22 mouse cellular contexts compared by ENCODE assay signal in the genomic region with DNA sequence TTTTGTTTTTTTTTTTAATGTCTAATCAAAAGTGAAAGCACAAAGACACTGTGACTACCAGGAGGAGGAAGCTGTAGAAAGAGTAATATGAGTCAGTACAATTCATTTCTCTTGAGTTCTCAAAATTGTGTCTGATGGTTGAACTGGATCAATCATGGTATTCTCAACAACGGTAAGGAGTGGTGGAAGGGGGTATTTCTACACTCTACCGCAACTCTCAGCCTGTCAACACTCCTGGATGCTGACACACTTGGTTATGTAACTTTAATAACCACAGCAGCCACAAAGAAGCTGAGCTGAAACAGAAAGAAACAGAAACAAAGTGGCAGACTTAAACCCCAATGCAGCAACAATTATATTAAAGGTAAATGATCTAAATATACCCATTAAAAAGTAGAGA. TPM values are rescaled to one million over a fixed set of nuclear protein-coding genes. Genes with fewer than 3 reads are reported as not detected.
A peak's percentile ranks its signal among the peaks of the same experiment; 100 is the strongest.
DNase-seq lines count a peak whose midpoint lies in the region; ATAC-seq and TF ChIP-seq lines count a peak whose summit lies in the region.
"Had no signal": no experiment of that assay in that cellular context is flagged by ENCODE, and none has a peak within 500 bp of the region (broad histone marks: within the 10 kb centered on the region; RNA-seq: fewer than 3 reads in every experiment).

No protein-coding gene starts in this region.

- TF ChIP-seq CTCF in bone marrow macrophage, adult 2 months (IDR thresholded peaks at IDR 0.05; ENCODE audit: low read depth, low read length), result no peak
- TF ChIP-seq CTCF in small intestine, adult 2 months (IDR thresholded peaks at IDR 0.05; ENCODE audit: extremely low read depth, insufficient read length, insufficient replicate concordance, low read depth, low read length), result no peak
- TF ChIP-seq CTCF in forebrain, postnatal 0 days (IDR thresholded peaks at IDR 0.05; ENCODE audit: low read depth), result no peak

- no peak overlapping the region for H3K4me3 ChIP-seq in bone marrow macrophage, adult 2 months (ENCODE audit: insufficient read depth, low read length)
- H3K4me3 ChIP-seq in macrophage (ENCODE audit: inconsistent target), result no peak overlapping the region; the same call in 1 of the 2 replicates
- H3K4me3 ChIP-seq in small intestine, adult 2 months (ENCODE audit: low read depth, low read length), result no peak overlapping the region
- no peak overlapping the region for H3K4me3 ChIP-seq in forebrain, postnatal 0 days (ENCODE audit: low read depth, low read length)
- no peak overlapping the region for H3K4me3 ChIP-seq in hindbrain, embryonic 11.5 days (ENCODE audit: low read depth, low read length)
- H3K4me3 ChIP-seq: forebrain, embryonic 10.5 days; hindbrain, embryonic 15.5 days; limb, embryonic 13.5 days; liver, embryonic 13.5 days; midbrain, embryonic 12.5 days; stomach, embryonic 15.5 days had no signal

- peaks cover 32% of the 10 kb centered on the region for H3K4me1 ChIP-seq in bone marrow macrophage, adult 2 months (ENCODE audit: control insufficient read depth, insufficient read depth, low read length)
- H3K4me1 ChIP-seq in small intestine, adult 2 months (ENCODE audit: control insufficient read depth, insufficient read depth, insufficient read length, low read length), result no peaks in the 10 kb centered on the region
- no peaks in the 10 kb centered on the region for H3K4me1 ChIP-seq in forebrain, postnatal 0 days (ENCODE audit: insufficient read depth)
- no peaks in the 10 kb centered on the region for H3K4me1 ChIP-seq in hindbrain, embryonic 11.5 days (replicated peaks; ENCODE audit: control insufficient read depth, insufficient read depth, low read length)
- H3K4me1 ChIP-seq: forebrain, embryonic 10.5 days; hindbrain, embryonic 15.5 days; limb, embryonic 13.5 days; liver, embryonic 13.5 days; midbrain, embryonic 12.5 days; stomach, embryonic 15.5 days had no signal

- WGBS in macrophage (ENCODE audit: missing documents), result 0% methylated on average over 2 of the region's 2 CpGs
- WGBS in small intestine, adult 2 months, result 73% methylated on average over 2 of the region's 2 CpGs
- WGBS in forebrain, postnatal 0 days, result 82% methylated on average over 2 of the region's 2 CpGs
- 89% methylated on average over 2 of the region's 2 CpGs for WGBS in hindbrain, embryonic 11.5 days

- ATAC-seq in forebrain, postnatal 0 days, result no peak
- ATAC-seq in hindbrain, embryonic 11.5 days (ENCODE audit: low FRiP score), result no peak
- ATAC-seq in megakaryocyte-erythroid progenitor cell, adult 5-6 weeks (replicated peaks; ENCODE audit: low FRiP score, low TSS enrichment, poor library complexity, severe bottlenecking), result no peak
- ATAC-seq: intestine, embryonic 16.5 days had no signal

- no peaks in the 10 kb centered on the region for H3K36me3 ChIP-seq in macrophage (ENCODE audit: inconsistent target)
- H3K36me3 ChIP-seq in small intestine, adult 2 months (ENCODE audit: control insufficient read depth, insufficient read depth, low read length), result no peaks in the 10 kb centered on the region
- H3K36me3 ChIP-seq in forebrain, postnatal 0 days (ENCODE audit: insufficient read depth), result no peaks in the 10 kb centered on the region
- H3K36me3 ChIP-seq in hindbrain, embryonic 11.5 days (ENCODE audit: control insufficient read depth, insufficient read depth, low read length), result no peaks in the 10 kb centered on the region
- H3K36me3 ChIP-seq: forebrain, embryonic 10.5 days; hindbrain, embryonic 15.5 days; limb, embryonic 13.5 days; liver, embryonic 13.5 days; midbrain, embryonic 12.5 days; stomach, embryonic 15.5 days had no signal

- no peaks in the 10 kb centered on the region for H3K79me2 ChIP-seq in macrophage (ENCODE audit: inconsistent target)

- H3K9ac ChIP-seq in forebrain, postnatal 0 days, result no peak overlapping the region
- no peak overlapping the region for H3K9ac ChIP-seq in hindbrain, embryonic 11.5 days (ENCODE audit: low read depth, low read length)
- H3K9ac ChIP-seq: hindbrain, embryonic 15.5 days; limb, embryonic 13.5 days; liver, embryonic 13.5 days; lung, embryonic 14.5 days; midbrain, embryonic 12.5 days; stomach, embryonic 15.5 days had no signal

- no peaks in the 10 kb centered on the region for H3K9me3 ChIP-seq in forebrain, postnatal 0 days (ENCODE audit: low read length)
- H3K9me3 ChIP-seq in hindbrain, embryonic 11.5 days (ENCODE audit: control insufficient read depth, low read length), result no peaks in the 10 kb centered on the region
- H3K9me3 ChIP-seq: forebrain, embryonic 10.5 days; hindbrain, embryonic 15.5 days; limb, embryonic 13.5 days; liver, embryonic 13.5 days; midbrain, embryonic 12.5 days; stomach, embryonic 15.5 days had no signal

- H3K27me3 ChIP-seq in small intestine, adult 2 months (ENCODE audit: control insufficient read depth, insufficient read depth, low read length), result no peaks in the 10 kb centered on the region
- H3K27me3 ChIP-seq in forebrain, postnatal 0 days (ENCODE audit: insufficient read depth, low read length), result no peaks in the 10 kb centered on the region
- no peaks in the 10 kb centered on the region for H3K27me3 ChIP-seq in hindbrain, embryonic 11.5 days (ENCODE audit: control insufficient read depth, insufficient read depth, low read length)
- H3K27me3 ChIP-seq: hindbrain, embryonic 15.5 days had no signal

- no peak for TF ChIP-seq POLR2A in bone marrow macrophage, adult 2 months (IDR thresholded peaks at IDR 0.05; ENCODE audit: borderline replicate concordance, low read depth, low read length)
- no peak for TF ChIP-seq POLR2A in small intestine, adult 2 months (IDR thresholded peaks at IDR 0.05; ENCODE audit: low read depth, low read length)

- no peak overlapping the region for H3K4me2 ChIP-seq in forebrain, postnatal 0 days (ENCODE audit: low read depth)
- no peak overlapping the region for H3K4me2 ChIP-seq in hindbrain, embryonic 11.5 days (replicated peaks; ENCODE audit: low read depth, low read length)
- H3K4me2 ChIP-seq: hindbrain, embryonic 15.5 days; limb, embryonic 13.5 days; liver, embryonic 13.5 days; lung, embryonic 14.5 days; midbrain, embryonic 12.5 days; stomach, embryonic 15.5 days had no signal

- DNase-seq in CD4-positive, CD25-positive, alpha-beta regulatory T cell, adult 2 months (ENCODE audit: low read depth, low spot score), result peak; percentile 41
- no peak for DNase-seq in forebrain, postnatal 0 days
- no peak for DNase-seq in hindbrain, embryonic 11.5 days (ENCODE audit: low spot score)
- DNase-seq: adrenal gland, postnatal 14 days; cerebellum, adult 9-11 months; gastrocnemius, postnatal 36 days; kidney, adult 9 months; kidney, postnatal 36 days; liver, embryonic 13.5 days; lung, embryonic 14.5 days; right cerebral cortex, postnatal 25 days; thymus, postnatal 25 days had no signal

- peak overlapping the region; percentile 24 for H3K27ac ChIP-seq in bone marrow macrophage, adult 2 months (ENCODE audit: insufficient read depth, low read depth, low read length)
- H3K27ac ChIP-seq in macrophage, result peak overlapping the region; percentile 44
- peak overlapping the region; percentile 32; the same call in 1 of the 2 replicates for H3K27ac ChIP-seq in small intestine, adult 2 months (ENCODE audit: insufficient read depth, low read depth, low read length)
- no peak overlapping the region for H3K27ac ChIP-seq in forebrain, postnatal 0 days (ENCODE audit: low read depth, low read length)
- H3K27ac ChIP-seq in hindbrain, embryonic 11.5 days (ENCODE audit: low read depth, low read length), result no peak overlapping the region
- H3K27ac ChIP-seq: forebrain, embryonic 10.5 days; hindbrain, embryonic 15.5 days; limb, embryonic 13.5 days; liver, embryonic 13.5 days; midbrain, embryonic 12.5 days; stomach, embryonic 15.5 days had no signal

RNA-seq across cellular contexts. Expression of a gene that starts 7.6 kb away (rescaled TPM):
- polyA plus RNA-seq in bone marrow macrophage, adult 2 months (2012; ENCODE audit: insufficient read depth, insufficient read length, missing spikeins), result 8.6 and 13.8 TPM in 2 replicates
- total RNA-seq in macrophage (2018; cell fraction: chromatin; rRNA removed), result 100 to 1,000 TPM in 8 of 26 experiments, 10 to 100 TPM in 17, 1 to 10 TPM in 1; 7.4 to 153 (median 58.0) TPM
- total RNA-seq in macrophage (2018; cell fraction: cytosol; rRNA removed), result 10 to 100 TPM in 6 of 26 experiments, 1 to 10 TPM in 20; 2.9 to 18.3 (median 6.9) TPM
- total RNA-seq in macrophage (2018; cell fraction: nucleus; rRNA removed), result 10 to 100 TPM; 13.1 to 91.6 (median 37.6) TPM
- polyA plus RNA-seq in macrophage (2018), result 2.6 to 5.5 TPM (median 4.7 TPM) in 3 replicates
- polyA plus RNA-seq in small intestine, adult 2 months (2012; rRNA removed), result 1.8 and 3.4 TPM in 2 replicates
- 5.5 and 8.7 TPM in 2 replicates for total RNA-seq in forebrain, postnatal 0 days (2014; rRNA removed)
- polyA plus RNA-seq in forebrain, postnatal 0 days (2015; fragmentation: Nextera tagmentation; extraction: Ambion mirVana), result 2.4 and 4.5 TPM in 2 replicates
- 0.56 and 1.4 TPM in 2 replicates for polyA plus RNA-seq in hindbrain, embryonic 11.5 days (2014; fragmentation: Nextera tagmentation; extraction: Ambion mirVana)
- 0.15 TPM in 1 of 2 replicates, not detected in the other for total RNA-seq in megakaryocyte-erythroid progenitor cell, adult 5-6 weeks (2014; fragmentation: Nextera tagmentation)
- 0.23 TPM in 1 of 2 replicates, not detected in the other for total RNA-seq in megakaryocyte-erythroid progenitor cell, adult 5-6 weeks (2017)

RNA-seq across cellular contexts. Expression of a gene that starts 15.6 kb away (rescaled TPM):
- 12.4 and 13.6 TPM in 2 replicates for polyA plus RNA-seq in bone marrow macrophage, adult 2 months (2012; ENCODE audit: insufficient read depth, insufficient read length, missing spikeins)
- 10 to 100 TPM in 16 of 26 experiments, 1 to 10 TPM in 10; 2.3 to 21.6 (median 12.4) TPM for total RNA-seq in macrophage (2018; cell fraction: chromatin; rRNA removed)
- 10 to 100 TPM in 23 of 26 experiments, 1 to 10 TPM in 3; 8.3 to 21.8 (median 14.4) TPM for total RNA-seq in macrophage (2018; cell fraction: cytosol; rRNA removed)
- total RNA-seq in macrophage (2018; cell fraction: nucleus; rRNA removed), result 10 to 100 TPM in 16 of 26 experiments, 1 to 10 TPM in 10; 2.3 to 20.8 (median 12.9) TPM
- polyA plus RNA-seq in macrophage (2018), result 9.8 to 15.6 TPM (median 10.6 TPM) in 3 replicates
- polyA plus RNA-seq in small intestine, adult 2 months (2012; rRNA removed), result 11.0 and 14.6 TPM in 2 replicates
- 46.5 and 50.4 TPM in 2 replicates for total RNA-seq in forebrain, postnatal 0 days (2014; rRNA removed)
- polyA plus RNA-seq in forebrain, postnatal 0 days (2015; fragmentation: Nextera tagmentation; extraction: Ambion mirVana), result 54.5 and 56.8 TPM in 2 replicates
- polyA plus RNA-seq in hindbrain, embryonic 11.5 days (2014; fragmentation: Nextera tagmentation; extraction: Ambion mirVana), result 33.2 and 37.1 TPM in 2 replicates
- 6.0 and 18.0 TPM in 2 replicates for total RNA-seq in megakaryocyte-erythroid progenitor cell, adult 5-6 weeks (2014; fragmentation: Nextera tagmentation)
- 5.2 and 10.6 TPM in 2 replicates for total RNA-seq in megakaryocyte-erythroid progenitor cell, adult 5-6 weeks (2017)

RNA-seq across cellular contexts. Expression of a gene that starts 47.2 kb away (rescaled TPM):
- 24.1 and 32.1 TPM in 2 replicates for polyA plus RNA-seq in bone marrow macrophage, adult 2 months (2012; ENCODE audit: insufficient read depth, insufficient read length, missing spikeins)
- total RNA-seq in macrophage (2018; cell fraction: chromatin; rRNA removed), result 10 to 100 TPM; 14.9 to 75.9 (median 37.3) TPM
- 10 to 100 TPM in 25 of 26 experiments, 1 to 10 TPM in 1; 9.2 to 24.1 (median 16.9) TPM for total RNA-seq in macrophage (2018; cell fraction: cytosol; rRNA removed)
- 10 to 100 TPM in 25 of 26 experiments, 1 to 10 TPM in 1; 9.2 to 39.2 (median 20.7) TPM for total RNA-seq in macrophage (2018; cell fraction: nucleus; rRNA removed)
- polyA plus RNA-seq in macrophage (2018), result 12.8 to 25.9 TPM (median 18.5 TPM) in 3 replicates
- 31.2 and 39.0 TPM in 2 replicates for polyA plus RNA-seq in small intestine, adult 2 months (2012; rRNA removed)
- total RNA-seq in forebrain, postnatal 0 days (2014; rRNA removed), result 85.6 and 112 TPM in 2 replicates
- polyA plus RNA-seq in forebrain, postnatal 0 days (2015; fragmentation: Nextera tagmentation; extraction: Ambion mirVana), result 57.3 and 72.9 TPM in 2 replicates
- 85.5 and 114 TPM in 2 replicates for polyA plus RNA-seq in hindbrain, embryonic 11.5 days (2014; fragmentation: Nextera tagmentation; extraction: Ambion mirVana)
- total RNA-seq in megakaryocyte-erythroid progenitor cell, adult 5-6 weeks (2014; fragmentation: Nextera tagmentation), result 40.4 and 44.0 TPM in 2 replicates
- total RNA-seq in megakaryocyte-erythroid progenitor cell, adult 5-6 weeks (2017), result 26.4 and 51.9 TPM in 2 replicates

Comparison
In these comparisons a context has a peak if more than half of its experiments do, and no peak if none do; other contexts are left out.
1. H3K27ac ChIP-seq: peak in bone marrow macrophage, adult 2 months (single experiment), macrophage (single experiment) and small intestine, adult 2 months (single experiment); none in forebrain, postnatal 0 days (single experiment) and hindbrain, embryonic 11.5 days (single experiment).